In genomic region chr3:34489008-34489407, GRCm38 (mm10) we compare ENCODE assay signal across 19 mouse cellular contexts.
DNase-seq lines count a peak whose midpoint lies in the region; ATAC-seq lines count a peak whose summit lies in the region.
"Had no signal": no experiment of that assay in that cellular context is flagged by ENCODE, and none has a peak within 500 bp of the region (broad histone marks: within the 10 kb centered on the region; RNA-seq: fewer than 3 reads in every experiment).

No protein-coding gene starts in this region.

- H3K4me3 ChIP-seq in heart, embryonic 10.5 days, result no peak overlapping the region
- H3K4me3 ChIP-seq in midbrain, embryonic 11.5 days (ENCODE audit: low read depth, low read length), result no peak overlapping the region
- H3K4me3 ChIP-seq in midbrain, embryonic 10.5 days, result no peak overlapping the region

- no peak for ATAC-seq in midbrain, embryonic 11.5 days (ENCODE audit: low FRiP score)
- ATAC-seq: activated CD4-positive, CD25-positive, alpha-beta regulatory T cell, adult 4 months; CD4-positive, CD25-positive, alpha-beta regulatory T cell, adult 4 months; Patski had no signal

- no peaks in the 10 kb centered on the region for H3K9me3 ChIP-seq in heart, embryonic 10.5 days
- no peaks in the 10 kb centered on the region for H3K9me3 ChIP-seq in midbrain, embryonic 11.5 days (ENCODE audit: control insufficient read depth, low read length)
- H3K9me3 ChIP-seq in midbrain, embryonic 10.5 days (replicated peaks), result no peaks in the 10 kb centered on the region

- no peaks in the 10 kb centered on the region for H3K4me1 ChIP-seq in heart, embryonic 10.5 days
- peaks cover 7% of the 10 kb centered on the region; the same call in 1 of the 2 replicates for H3K4me1 ChIP-seq in midbrain, embryonic 11.5 days (ENCODE audit: control insufficient read depth, insufficient read depth, low read length)
- peaks cover 22% of the 10 kb centered on the region for H3K4me1 ChIP-seq in midbrain, embryonic 10.5 days

- no peaks in the 10 kb centered on the region for H3K27me3 ChIP-seq in heart, embryonic 10.5 days (ENCODE audit: insufficient read depth, poor library complexity, severe bottlenecking)
- 0 out of 2 replicates have a peak, but pooled peaks cover 2% of the 10 kb centered on the region for H3K27me3 ChIP-seq in midbrain, embryonic 11.5 days (ENCODE audit: control insufficient read depth, insufficient read depth, low read length)
- H3K27me3 ChIP-seq in midbrain, embryonic 10.5 days (ENCODE audit: low read depth, poor library complexity, severe bottlenecking), result peaks cover 40% of the 10 kb centered on the region
- H3K27me3 ChIP-seq: CH12.LX had no signal

- no peaks in the 10 kb centered on the region for H3K36me3 ChIP-seq in heart, embryonic 10.5 days
- no peaks in the 10 kb centered on the region for H3K36me3 ChIP-seq in midbrain, embryonic 11.5 days (ENCODE audit: control insufficient read depth, insufficient read depth, low read length)
- no peaks in the 10 kb centered on the region for H3K36me3 ChIP-seq in midbrain, embryonic 10.5 days
- H3K36me3 ChIP-seq: G1E had no signal

- H3K27ac ChIP-seq in heart, embryonic 10.5 days, result no peak overlapping the region
- no peak overlapping the region for H3K27ac ChIP-seq in midbrain, embryonic 11.5 days (ENCODE audit: low read depth, low read length)
- H3K27ac ChIP-seq in midbrain, embryonic 10.5 days (replicated peaks), result no peak overlapping the region

- peak; percentile 74 for DNase-seq in heart, adult 11 months
- no peak for DNase-seq in heart, embryonic 10.5 days (ENCODE audit: low spot score)
- peak; percentile 75 for DNase-seq in midbrain, embryonic 11.5 days (ENCODE audit: low spot score, missing footprints)
- DNase-seq in midbrain, embryonic 10.5 days (ENCODE audit: low spot score), result no peak
- DNase-seq: adrenal gland, adult 2 months; adrenal gland, adult 8-10 months; adrenal gland, postnatal 10 days; adrenal gland, postnatal 14 days; adrenal gland, postnatal 25 days; adrenal gland, postnatal 36 days; B cell, adult 2 months; cerebellum, adult 11 months; cerebellum, adult 11-12 months; cerebellum, adult 18-20 months had no signal

- WGBS in heart, embryonic 10.5 days, result 68% methylated on average over 2 of the region's 2 CpGs
- 82% methylated on average over 2 of the region's 2 CpGs for WGBS in midbrain, embryonic 11.5 days
- WGBS in midbrain, embryonic 10.5 days, result 80% methylated on average over 2 of the region's 2 CpGs

- no peak overlapping the region for H3K9ac ChIP-seq in midbrain, embryonic 11.5 days (ENCODE audit: low read length)

- no peak overlapping the region for H3K4me2 ChIP-seq in midbrain, embryonic 11.5 days

Comparison
In these comparisons a context has a peak if more than half of its experiments do, and no peak if none do; other contexts are left out.
1. DNase-seq: peak in heart, adult 11 months (single experiment) and midbrain, embryonic 11.5 days (single experiment); none in heart, embryonic 10.5 days (single experiment) and midbrain, embryonic 10.5 days (single experiment).